In genomic region chr6:100620411-100620810, GRCm38 (mm10) we compare ENCODE assay signal across 23 mouse cellular contexts. TPM values are rescaled to one million over a fixed set of nuclear protein-coding genes. Genes with fewer than 3 reads are reported as not detected.
DNase-seq lines count a peak whose midpoint lies in the region; ATAC-seq and TF ChIP-seq lines count a peak whose summit lies in the region.
"Had no signal": no experiment of that assay in that cellular context is flagged by ENCODE, and none has a peak within 500 bp of the region (broad histone marks: within the 10 kb centered on the region; RNA-seq: fewer than 3 reads in every experiment).

No protein-coding gene starts in this region.

- ATAC-seq in liver, embryonic 11.5 days (replicated peaks; ENCODE audit: low FRiP score) = no peak
- ATAC-seq in liver, postnatal 0 days = no peak
- ATAC-seq in kidney, embryonic 15.5 days (replicated peaks; ENCODE audit: low FRiP score) = no peak
- ATAC-seq: forebrain, embryonic 15.5 days; Patski had no signal

- WGBS in liver, embryonic 11.5 days = 86% methylated on average over 3 of the region's 3 CpGs
- WGBS in liver, postnatal 0 days (ENCODE audit: insufficient replicate concordance) = 80% methylated on average over 3 of the region's 3 CpGs
- 82% methylated on average over 3 of the region's 3 CpGs for WGBS in kidney, embryonic 15.5 days

- no peak overlapping the region for H3K4me2 ChIP-seq in liver, embryonic 11.5 days
- H3K4me2 ChIP-seq in liver, postnatal 0 days (ENCODE audit: low read depth, low read length) = no peak overlapping the region
- H3K4me2 ChIP-seq in kidney, embryonic 15.5 days = no peak overlapping the region
- H3K4me2 ChIP-seq: embryonic facial prominence, embryonic 12.5 days; forebrain, embryonic 12.5 days; forebrain, embryonic 15.5 days; heart, embryonic 11.5 days; hindbrain, embryonic 12.5 days; hindbrain, embryonic 15.5 days had no signal

- no peak overlapping the region for H3K4me3 ChIP-seq in liver, embryonic 11.5 days (ENCODE audit: low read depth, low read length)
- H3K4me3 ChIP-seq in liver, postnatal 0 days (ENCODE audit: low read depth, low read length) = no peak overlapping the region
- H3K4me3 ChIP-seq in kidney, embryonic 15.5 days (replicated peaks) = no peak overlapping the region
- H3K4me3 ChIP-seq: embryonic facial prominence, embryonic 12.5 days; erythroblast, embryonic 14.5 days; forebrain, embryonic 12.5 days; forebrain, embryonic 15.5 days; hindbrain, embryonic 12.5 days; hindbrain, embryonic 15.5 days had no signal

- H3K9ac ChIP-seq in liver, embryonic 11.5 days (ENCODE audit: low read depth, low read length) = no peak overlapping the region
- H3K9ac ChIP-seq in liver, postnatal 0 days (replicated peaks) = no peak overlapping the region
- no peak overlapping the region for H3K9ac ChIP-seq in kidney, embryonic 15.5 days
- H3K9ac ChIP-seq: embryonic facial prominence, embryonic 12.5 days; forebrain, embryonic 12.5 days; forebrain, embryonic 15.5 days; hindbrain, embryonic 12.5 days; hindbrain, embryonic 15.5 days had no signal

- H3K27me3 ChIP-seq in liver, embryonic 11.5 days (replicated peaks; ENCODE audit: control insufficient read depth, insufficient read depth, low read length) = no peaks in the 10 kb centered on the region
- H3K27me3 ChIP-seq in liver, postnatal 0 days (ENCODE audit: insufficient read depth, low read length) = no peaks in the 10 kb centered on the region
- no peaks in the 10 kb centered on the region for H3K27me3 ChIP-seq in kidney, embryonic 15.5 days
- H3K27me3 ChIP-seq: embryonic facial prominence, embryonic 12.5 days; forebrain, embryonic 12.5 days; forebrain, embryonic 15.5 days; hindbrain, embryonic 12.5 days; hindbrain, embryonic 15.5 days; Patski had no signal

- TF ChIP-seq CTCF in liver, postnatal 0 days (IDR thresholded peaks at IDR 0.05; ENCODE audit: low read depth) = no peak

- H3K4me1 ChIP-seq in liver, embryonic 11.5 days (replicated peaks; ENCODE audit: control insufficient read depth, insufficient read depth, low read length) = peaks cover 4% of the 10 kb centered on the region
- peaks cover 16% of the 10 kb centered on the region for H3K4me1 ChIP-seq in liver, postnatal 0 days (ENCODE audit: insufficient read depth)
- H3K4me1 ChIP-seq in kidney, embryonic 15.5 days = 0 out of 2 replicates have a peak, but pooled peaks cover 4% of the 10 kb centered on the region
- H3K4me1 ChIP-seq: embryonic facial prominence, embryonic 12.5 days; forebrain, embryonic 12.5 days; forebrain, embryonic 15.5 days; hindbrain, embryonic 12.5 days; hindbrain, embryonic 15.5 days had no signal

- no peak overlapping the region for H3K27ac ChIP-seq in liver, embryonic 11.5 days (ENCODE audit: low read depth, low read length)
- no peak overlapping the region for H3K27ac ChIP-seq in liver, postnatal 0 days (ENCODE audit: low read depth)
- H3K27ac ChIP-seq in kidney, embryonic 15.5 days = no peak overlapping the region
- H3K27ac ChIP-seq: embryonic facial prominence, embryonic 12.5 days; forebrain, embryonic 12.5 days; forebrain, embryonic 15.5 days; hindbrain, embryonic 12.5 days; hindbrain, embryonic 15.5 days had no signal

- H3K36me3 ChIP-seq in liver, embryonic 11.5 days (ENCODE audit: control insufficient read depth, insufficient read depth, low read length) = peaks cover 3% of the 10 kb centered on the region; the same call in 1 of the 2 replicates
- no peaks in the 10 kb centered on the region for H3K36me3 ChIP-seq in liver, postnatal 0 days (replicated peaks; ENCODE audit: insufficient read depth, low read length)
- peaks cover 4% of the 10 kb centered on the region; the same call in 1 of the 2 replicates for H3K36me3 ChIP-seq in kidney, embryonic 15.5 days
- H3K36me3 ChIP-seq: embryonic facial prominence, embryonic 12.5 days; forebrain, embryonic 15.5 days; hindbrain, embryonic 12.5 days; hindbrain, embryonic 15.5 days had no signal

- DNase-seq in gastrocnemius, adult 18-20 months (ENCODE audit: low spot score) = peak; percentile 30
- no peak for DNase-seq in gastrocnemius, postnatal 4 days (ENCODE audit: low spot score in 2 of 2)
- DNase-seq in liver, embryonic 11.5 days (ENCODE audit: low spot score) = peak; percentile 7
- no peak for DNase-seq in liver, postnatal 0 days
- DNase-seq in 416B (ENCODE audit: low read depth) = peak; percentile 65
- DNase-seq in spleen, adult 18-20 months = no peak
- DNase-seq: adrenal gland, postnatal 10 days; adrenal gland, postnatal 36 days; cerebellum, adult 18-20 months; cerebellum, adult 9-10 months; cerebellum, postnatal 14 days; gastrocnemius, postnatal 10 days; gastrocnemius, postnatal 36 days; heart, adult 11 months had no signal

- no peak for TF ChIP-seq EP300 in liver, postnatal 0 days (IDR thresholded peaks at IDR 0.05; ENCODE audit: low read depth)

- no peaks in the 10 kb centered on the region for H3K9me3 ChIP-seq in liver, embryonic 11.5 days (ENCODE audit: control insufficient read depth, low read length)
- no peaks in the 10 kb centered on the region for H3K9me3 ChIP-seq in liver, postnatal 0 days (ENCODE audit: low read length)
- H3K9me3 ChIP-seq in kidney, embryonic 15.5 days (replicated peaks) = no peaks in the 10 kb centered on the region
- H3K9me3 ChIP-seq: embryonic facial prominence, embryonic 12.5 days; forebrain, embryonic 12.5 days; forebrain, embryonic 15.5 days; hindbrain, embryonic 12.5 days; hindbrain, embryonic 15.5 days had no signal

RNA-seq across cellular contexts. Expression of gene Shq1, which starts 50.5 kb away (rescaled TPM):
- total RNA-seq in gastrocnemius, adult 18-20 months (2021) = 1 to 10 TPM; 1.5 to 2.3 TPM
- total RNA-seq in gastrocnemius, postnatal 4 days (2021) = 1 to 10 TPM; 3.6 to 4.7 TPM
- 23.6 and 28.6 TPM in 2 replicates for polyA plus RNA-seq in liver, embryonic 11.5 days (2014; fragmentation: Nextera tagmentation; extraction: Ambion mirVana)
- polyA plus RNA-seq in liver, postnatal 0 days (2015; fragmentation: Nextera tagmentation; extraction: Ambion mirVana) = 6.4 TPM in 2 replicates
- polyA plus RNA-seq in kidney, embryonic 15.5 days (2015; fragmentation: Nextera tagmentation; extraction: Ambion mirVana) = 18.3 and 19.3 TPM in 2 replicates

Comparison
In these comparisons a context has a peak if more than half of its experiments do, and no peak if none do; other contexts are left out.
1. DNase-seq: peak in gastrocnemius, adult 18-20 months (single experiment), liver, embryonic 11.5 days (single experiment) and 416B (single experiment); none in gastrocnemius, postnatal 4 days (0 of 2), liver, postnatal 0 days (single experiment) and spleen, adult 18-20 months (0 of 2).